Mouse (Mus musculus): ENCODE measurements around the gene Tmem270. TPM values are rescaled to one million over a fixed set of nuclear protein-coding genes. Genes with fewer than 3 reads are reported as not detected.

The Tmem270 gene
- total RNA-seq, 2 experiments from 2014 or later: not detected

Other genes starting within 250 kb of the Tmem270 start
- gene Limk1, start 218.1 kb downstream of the Tmem270 start, total RNA-seq (2021): 10 to 100 TPM; 31.1 to 32.3 TPM
- 100 to 1,000 TPM; 192 to 231 TPM for gene Eln, start 159.4 kb downstream of the Tmem270 start, total RNA-seq (2021)
- 1 to 10 TPM; 2.8 to 6.6 TPM for gene Cldn13, start 8.8 kb upstream of the Tmem270 start, total RNA-seq (2021)
- 10 to 100 TPM; 33.0 to 36.3 TPM for gene Mettl27, start 25.6 kb upstream of the Tmem270 start, total RNA-seq (2021)
- gene Cldn4, start 40.2 kb upstream of the Tmem270 start, total RNA-seq (2021): 1 to 10 TPM in 1 of 2 experiments, under 1 TPM in 1; 0.23 to 7.8 TPM
- gene Cldn3, start 79.5 kb upstream of the Tmem270 start, total RNA-seq (2021): 1 to 10 TPM; 8.6 to 9.4 TPM
- gene Abhd11, start 102.4 kb upstream of the Tmem270 start, total RNA-seq (2021): 10 to 100 TPM; 54.9 to 55.5 TPM
- 10 to 100 TPM; 17.5 to 20.3 TPM for gene Stx1a, start 116.7 kb upstream of the Tmem270 start, total RNA-seq (2021)
- gene Dnajc30, start 157.5 kb upstream of the Tmem270 start, total RNA-seq (2021): 10 to 100 TPM; 27.9 to 28.8 TPM
- 10 to 100 TPM; 49.7 to 50.1 TPM for gene Bud23, start 158.2 kb upstream of the Tmem270 start, total RNA-seq (2021)
- gene Vps37d, start 171.5 kb upstream of the Tmem270 start, total RNA-seq (2021): 10 to 100 TPM; 10.1 to 12.3 TPM
- 10 to 100 TPM; 37.8 to 38.7 TPM for gene Mlxipl, start 183.2 kb upstream of the Tmem270 start, total RNA-seq (2021)
- gene Tbl2, start 242.9 kb upstream of the Tmem270 start, total RNA-seq (2021): 10 to 100 TPM; 22.3 to 26.7 TPM

Measured in adrenal gland, postnatal 4 days (tissue).